Mouse (Mus musculus): ENCODE measurements around the gene Plekha6.
"Not testable (repeated sequence)": the region's sequence is repeated elsewhere in the genome, so short reads cannot be mapped to it uniquely, and the experiment has no call there.

The Plekha6 gene

DNA sequence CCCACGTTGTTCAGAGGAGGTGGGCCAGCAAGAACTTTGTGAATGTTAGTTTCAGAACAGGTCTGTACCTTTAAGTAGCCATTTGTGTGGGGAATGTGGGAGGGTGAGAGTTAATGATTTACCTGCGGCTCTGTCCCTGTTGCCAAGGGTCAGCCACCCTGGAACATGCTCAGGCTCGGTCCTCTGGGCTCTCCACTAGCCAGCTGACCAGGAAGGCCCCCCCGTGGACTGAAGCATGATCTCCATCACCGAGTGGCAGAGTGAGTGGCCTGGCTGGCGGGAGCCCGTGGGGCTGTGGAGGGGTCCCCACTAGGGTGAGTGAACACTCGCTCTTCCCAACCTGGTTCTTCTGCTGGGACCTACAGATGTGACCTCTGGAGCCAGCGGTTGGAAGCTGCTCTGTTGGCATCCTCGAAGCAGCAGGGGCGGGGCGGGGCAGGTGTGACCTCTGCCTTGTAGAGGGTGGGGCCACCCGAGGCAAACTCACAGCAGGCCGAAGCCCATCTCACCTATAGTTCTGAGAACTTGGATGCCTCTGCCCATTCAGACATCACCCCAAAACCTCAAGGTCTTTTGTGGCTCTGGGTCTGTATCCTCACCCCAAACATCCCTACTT is 145.8 kb downstream of the Plekha6 start, which contains the start of gene Golt1a:
TSS of gene Golt1a (plus strand) at position 149 of the 616 bp plus-strand sequence.
- DNase-seq (ENCODE audit: extremely low read depth, insufficient read length, low spot score), result no peak

DNA sequence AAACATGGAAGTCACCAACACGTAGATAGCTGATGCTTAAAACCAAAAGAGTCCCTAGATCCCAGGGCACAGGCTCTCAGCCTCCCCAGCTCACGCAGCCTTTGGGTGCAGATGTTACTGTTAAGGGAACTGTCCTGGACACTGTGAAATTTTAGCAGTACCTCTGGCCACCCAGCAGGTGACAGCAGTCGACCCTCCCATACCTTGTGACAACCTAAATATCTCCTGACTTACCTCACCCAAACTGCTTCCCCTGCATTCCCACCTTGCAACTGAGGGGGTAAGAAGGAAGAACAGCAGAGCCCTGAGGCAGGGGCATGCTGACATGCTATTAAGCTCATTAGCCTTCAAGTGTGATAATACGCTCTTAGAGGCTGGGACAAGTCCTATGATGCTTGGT is 147.2 kb downstream of the Plekha6 start:
- no peak for DNase-seq (ENCODE audit: extremely low read depth, insufficient read length, low spot score)

DNA sequence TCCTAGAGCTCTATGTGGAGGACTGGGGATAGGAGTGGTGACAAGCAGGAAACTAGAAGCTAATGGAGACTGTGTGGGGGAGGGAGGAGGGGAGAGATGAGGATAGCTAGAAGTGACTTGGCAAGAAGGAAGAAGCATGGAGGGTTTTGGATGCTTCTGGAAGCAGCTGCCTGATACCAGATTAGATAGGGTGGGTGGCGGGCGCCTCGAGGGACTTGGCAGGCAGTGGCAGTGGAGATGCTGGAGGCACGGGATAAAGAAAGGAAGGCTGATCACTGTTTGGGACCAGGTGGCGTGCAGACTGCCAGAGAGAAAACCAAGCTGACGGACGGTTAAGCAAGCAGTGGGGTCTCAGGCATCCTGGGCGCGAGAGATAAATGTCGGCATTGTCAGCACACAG is 147.9 kb downstream of the Plekha6 start:
- DNase-seq (ENCODE audit: extremely low read depth, insufficient read length, low spot score), result no peak

DNA sequence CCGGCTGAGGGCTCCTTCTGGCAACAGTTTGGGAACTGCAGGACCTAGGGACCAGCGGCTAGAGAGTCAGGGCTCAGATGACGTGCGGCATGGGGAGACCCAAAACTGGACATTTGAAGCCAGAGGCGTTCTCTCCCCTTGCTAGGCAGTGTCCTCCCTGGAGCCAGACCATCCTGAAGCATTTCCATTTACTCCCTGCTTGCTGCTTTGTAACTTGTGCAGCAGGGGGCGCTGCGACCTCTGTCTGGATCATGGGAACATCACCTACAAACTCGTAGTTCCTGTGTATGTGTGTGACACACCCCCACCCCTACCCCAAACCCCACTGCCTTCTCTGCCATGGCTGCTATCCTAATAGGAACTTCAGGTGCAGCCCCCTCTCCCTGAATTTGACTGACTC is 150.4 kb downstream of the Plekha6 start:
- DNase-seq (ENCODE audit: extremely low read depth, insufficient read length, low spot score), result no peak

DNA sequence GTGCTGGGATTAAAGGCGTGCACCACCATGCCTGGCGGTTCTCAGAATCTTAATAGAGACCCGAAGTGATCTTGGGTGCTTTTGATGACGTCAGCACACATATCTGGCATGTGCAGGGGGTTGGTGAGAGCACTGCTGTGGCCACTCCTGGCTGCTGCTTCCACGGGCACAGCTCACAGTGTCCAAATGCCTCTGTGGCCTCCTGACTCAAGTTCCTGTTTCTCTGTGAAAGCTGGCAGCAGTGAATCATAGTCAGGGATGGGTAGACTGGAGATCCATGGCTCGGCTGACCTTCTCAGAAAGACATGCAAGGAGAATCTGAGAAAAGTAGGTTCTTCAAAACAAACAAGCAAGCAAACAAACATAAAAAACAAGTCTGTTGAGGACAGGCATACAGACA is 151.8 kb downstream of the Plekha6 start:
- DNase-seq (ENCODE audit: extremely low read depth, insufficient read length, low spot score), result no peak

DNA sequence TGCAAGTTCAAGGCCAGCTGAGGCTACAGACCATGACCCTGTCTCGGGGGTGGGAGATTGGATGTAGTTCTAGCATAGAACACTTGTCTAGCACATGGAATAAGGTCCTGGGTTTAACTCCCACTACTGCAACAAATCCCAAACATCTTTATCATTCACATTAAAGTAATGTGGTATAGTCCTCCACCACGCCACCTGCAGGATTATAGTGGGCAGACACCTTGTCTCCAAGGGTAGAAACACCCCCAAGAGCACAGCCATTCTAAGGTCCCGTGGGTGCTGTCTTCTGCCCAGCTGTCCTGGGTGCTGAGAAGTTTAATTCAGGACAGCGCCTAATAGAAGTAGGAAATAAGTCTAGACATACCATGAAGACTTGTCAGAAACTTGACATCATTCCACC is 152.6 kb downstream of the Plekha6 start:
- DNase-seq (ENCODE audit: extremely low read depth, insufficient read length, low spot score), result no peak

DNA sequence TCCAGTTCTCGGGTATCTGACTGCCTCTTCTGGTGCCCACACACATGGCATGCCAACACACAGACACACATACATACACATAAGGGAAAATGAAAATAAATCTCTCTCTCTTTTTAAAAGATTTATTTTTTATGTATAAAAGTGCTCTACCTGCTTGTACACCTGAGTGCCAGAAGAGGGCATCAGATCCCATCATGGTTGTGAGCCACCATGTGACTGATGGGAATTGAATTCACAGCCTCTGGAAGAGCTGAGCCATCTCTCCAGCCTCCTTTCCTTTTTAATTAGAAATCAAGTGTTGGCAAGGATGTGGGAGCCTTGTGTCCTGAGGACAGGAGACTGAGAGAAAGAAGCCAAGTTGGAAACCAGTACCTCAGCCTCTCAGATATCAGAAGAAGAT is 153.1 kb downstream of the Plekha6 start:
- DNase-seq (ENCODE audit: extremely low read depth, insufficient read length, low spot score), result no peak

DNA sequence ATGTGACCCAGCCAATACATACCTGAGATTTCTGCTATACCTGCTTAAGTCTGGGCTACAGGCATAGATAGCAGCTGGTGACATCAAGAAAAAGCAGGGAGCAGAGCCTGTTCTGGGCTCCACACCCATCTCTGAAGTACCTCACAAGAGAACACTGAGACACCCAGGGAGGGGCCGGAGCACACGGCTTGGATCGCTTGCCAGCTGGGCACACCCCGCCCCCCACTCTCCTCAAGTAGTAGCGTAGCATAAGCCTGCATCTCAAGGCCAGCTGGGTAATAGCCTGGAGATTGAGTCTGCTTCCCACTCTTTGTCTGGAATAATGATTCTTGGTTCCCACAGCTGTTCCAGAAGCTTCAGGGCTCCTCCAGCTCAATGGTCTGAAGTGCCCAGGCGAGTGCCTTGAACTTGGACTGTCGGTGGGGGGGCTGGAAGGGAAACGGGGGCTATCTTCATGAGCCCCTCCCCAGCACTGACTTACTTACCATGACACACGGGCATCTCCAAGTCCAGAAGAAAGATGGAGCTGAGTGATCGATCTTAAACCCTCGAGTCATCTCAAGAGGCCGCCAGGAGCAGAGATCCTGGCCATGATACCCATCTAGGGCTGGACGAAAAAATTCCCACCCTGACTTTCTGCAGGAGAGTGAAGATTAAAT is 157.4 kb downstream of the Plekha6 start, which contains the start of gene Kiss1:
TSS of gene Kiss1 (plus strand) at position 609 of the 659 bp plus-strand sequence.
- no peak for DNase-seq (ENCODE audit: extremely low read depth, insufficient read length, low spot score)

DNA sequence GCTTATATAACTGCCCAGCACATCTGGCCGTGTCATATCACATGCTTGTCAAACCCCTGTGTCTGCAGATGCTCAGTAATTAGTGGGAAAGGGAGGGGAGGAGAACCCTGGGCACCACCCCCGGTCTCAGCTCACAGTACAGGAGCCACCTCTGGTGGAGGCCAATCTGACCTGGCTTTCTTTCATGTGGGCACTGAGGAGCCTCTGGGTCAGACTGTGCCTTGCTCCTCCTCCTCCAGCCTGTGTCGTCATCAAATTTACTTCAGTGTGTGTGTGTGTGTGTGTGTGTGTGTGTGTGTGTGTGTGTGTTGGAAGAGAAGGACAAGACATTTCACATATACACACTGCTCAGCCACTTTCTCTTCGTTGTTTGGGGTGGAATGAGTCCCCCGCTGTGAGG is 159.3 kb downstream of the Plekha6 start:
- DNase-seq (ENCODE audit: extremely low read depth, insufficient read length, low spot score), result no peak

DNA sequence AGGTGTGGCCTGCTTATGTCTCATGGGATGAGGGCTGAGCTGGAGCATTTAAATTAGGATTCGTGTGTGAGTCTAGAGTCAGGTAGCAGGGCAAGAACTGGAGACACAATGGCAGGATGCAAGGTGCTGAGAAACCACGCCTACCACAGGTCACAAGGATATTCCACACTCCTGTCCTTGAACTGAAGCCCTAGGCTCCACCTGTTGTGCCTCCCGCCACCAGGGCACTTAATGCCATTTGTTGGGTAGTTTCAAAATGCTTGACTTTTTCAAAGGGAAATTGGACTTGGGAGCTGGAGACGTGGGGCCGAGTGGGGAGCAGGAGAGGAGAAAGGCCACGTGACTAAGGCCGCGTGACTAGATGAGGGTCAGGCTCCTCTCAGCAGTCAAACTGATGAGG is 161.9 kb downstream of the Plekha6 start:
- no peak for DNase-seq (ENCODE audit: extremely low read depth, insufficient read length, low spot score)

DNA sequence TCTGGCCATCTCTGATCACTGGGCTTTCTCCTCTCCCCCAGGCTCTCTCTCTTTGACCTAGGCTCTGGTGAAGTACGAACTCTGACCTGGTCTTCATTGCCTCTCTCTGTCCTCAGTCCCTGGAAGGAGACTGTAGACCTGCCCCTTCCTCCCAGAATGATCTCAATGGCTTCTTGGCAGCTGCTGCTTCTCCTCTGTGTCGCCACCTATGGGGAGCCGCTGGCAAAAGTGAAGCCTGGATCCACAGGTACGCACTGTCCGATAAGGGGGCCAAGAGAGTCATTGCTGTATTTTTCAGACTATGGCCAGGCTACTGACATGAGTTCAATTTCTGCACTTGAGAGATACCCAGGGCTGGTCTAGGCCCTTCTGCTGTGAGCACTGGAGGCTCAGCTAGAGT is 163.1 kb downstream of the Plekha6 start:
- no peak for DNase-seq (ENCODE audit: extremely low read depth, insufficient read length, low spot score)

DNA sequence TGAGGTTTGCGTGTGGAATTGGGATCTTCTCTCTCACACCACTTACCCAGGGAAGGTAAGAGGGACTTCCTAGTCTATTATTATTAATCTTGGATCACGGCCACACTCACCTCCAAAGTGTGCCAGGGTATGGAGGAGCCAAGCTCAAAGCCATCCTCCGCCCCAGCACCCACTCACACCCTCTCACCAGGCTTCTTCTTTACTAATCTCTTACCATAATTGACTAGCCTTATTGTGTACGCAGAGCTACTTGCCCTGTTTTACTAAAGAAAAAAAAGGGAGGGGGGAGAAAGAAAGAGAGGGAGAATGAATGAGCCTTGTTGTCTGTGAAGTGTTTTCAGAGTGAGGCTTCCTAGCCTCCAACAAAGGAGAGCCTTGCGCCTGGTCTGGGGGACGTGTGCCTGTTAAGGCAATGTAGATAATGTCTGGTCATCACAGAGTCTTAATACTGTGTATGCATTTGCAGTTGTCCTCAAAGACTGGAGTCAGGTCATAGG is 164.3 kb downstream of the Plekha6 start:
- DNase-seq (ENCODE audit: extremely low read depth, insufficient read length, low spot score), result no peak

DNA sequence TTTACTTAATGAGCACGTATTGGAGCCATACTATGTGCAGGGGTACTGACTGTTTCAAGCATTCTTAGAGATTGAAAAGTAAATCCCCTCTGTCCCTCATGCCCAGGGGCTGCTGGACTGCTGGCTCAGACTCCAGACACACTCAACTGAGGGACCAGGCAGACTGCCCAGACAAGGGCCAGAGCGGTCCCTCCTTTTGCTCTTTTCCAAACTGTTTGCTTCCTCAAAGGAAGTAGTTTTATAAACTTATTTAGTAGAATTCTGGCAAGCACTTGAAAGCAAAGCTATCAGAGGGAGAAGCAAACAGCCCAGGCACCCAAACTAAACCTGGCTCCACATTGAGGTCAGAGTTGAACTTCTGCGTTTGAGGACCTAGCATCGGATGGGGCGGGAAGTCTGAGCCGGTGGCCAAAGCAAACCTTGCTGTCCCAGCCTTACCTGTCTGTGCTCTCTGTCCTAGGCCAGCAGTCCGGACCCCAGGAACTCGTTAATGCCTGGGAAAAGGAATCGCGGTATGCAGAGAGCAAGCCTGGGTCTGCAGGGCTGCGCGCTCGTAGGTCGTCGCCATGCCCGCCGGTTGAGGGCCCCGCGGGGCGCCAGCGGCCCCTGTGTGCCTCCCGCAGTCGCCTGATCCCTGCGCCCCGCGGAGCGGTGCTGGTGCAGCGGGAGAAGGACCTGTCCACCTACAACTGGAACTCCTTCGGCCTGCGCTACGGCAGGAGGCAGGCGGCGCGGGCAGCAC is 165.1 kb downstream of the Plekha6 start:
- DNase-seq (ENCODE audit: extremely low read depth, insufficient read length, low spot score), result no peak

DNA sequence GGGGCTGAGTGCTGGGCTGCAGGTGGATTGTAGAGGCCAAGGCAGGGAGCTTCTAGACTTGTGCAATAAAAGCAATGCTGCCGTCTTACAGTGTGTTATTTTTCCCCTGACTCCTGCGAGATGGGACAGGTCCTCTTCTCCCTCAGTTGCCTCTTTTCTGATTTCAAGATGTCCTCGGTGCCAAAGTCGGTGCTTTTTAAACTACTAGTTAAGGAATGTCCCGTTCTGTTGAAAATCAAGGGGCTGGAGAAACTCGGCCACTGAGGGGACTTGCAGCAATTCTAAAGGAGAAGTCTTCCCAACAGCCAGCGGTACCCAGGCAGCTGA is 165.6 kb downstream of the Plekha6 start:
- no peak for DNase-seq (ENCODE audit: extremely low read depth, insufficient read length, low spot score)

DNA sequence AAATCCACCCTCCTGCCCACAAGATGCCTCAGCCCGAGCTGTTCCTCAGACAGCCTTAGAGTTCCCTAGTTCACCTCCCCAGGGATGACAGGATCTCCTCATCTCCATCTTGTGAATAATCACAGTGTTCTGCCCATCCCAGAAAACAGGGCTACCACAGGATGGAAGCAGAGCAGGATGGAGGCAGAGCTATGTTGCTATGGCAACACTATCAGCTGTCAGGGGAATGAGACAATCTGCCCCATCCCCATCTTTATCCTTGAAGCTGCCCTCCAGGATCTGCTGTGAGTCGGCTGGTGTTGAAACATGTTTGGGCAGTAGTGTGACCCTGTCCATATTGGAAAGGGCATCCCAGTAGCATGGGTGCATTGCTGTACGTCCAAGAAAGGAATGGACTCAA is 167.1 kb downstream of the Plekha6 start:
- DNase-seq (ENCODE audit: extremely low read depth, insufficient read length, low spot score), result no peak

DNA sequence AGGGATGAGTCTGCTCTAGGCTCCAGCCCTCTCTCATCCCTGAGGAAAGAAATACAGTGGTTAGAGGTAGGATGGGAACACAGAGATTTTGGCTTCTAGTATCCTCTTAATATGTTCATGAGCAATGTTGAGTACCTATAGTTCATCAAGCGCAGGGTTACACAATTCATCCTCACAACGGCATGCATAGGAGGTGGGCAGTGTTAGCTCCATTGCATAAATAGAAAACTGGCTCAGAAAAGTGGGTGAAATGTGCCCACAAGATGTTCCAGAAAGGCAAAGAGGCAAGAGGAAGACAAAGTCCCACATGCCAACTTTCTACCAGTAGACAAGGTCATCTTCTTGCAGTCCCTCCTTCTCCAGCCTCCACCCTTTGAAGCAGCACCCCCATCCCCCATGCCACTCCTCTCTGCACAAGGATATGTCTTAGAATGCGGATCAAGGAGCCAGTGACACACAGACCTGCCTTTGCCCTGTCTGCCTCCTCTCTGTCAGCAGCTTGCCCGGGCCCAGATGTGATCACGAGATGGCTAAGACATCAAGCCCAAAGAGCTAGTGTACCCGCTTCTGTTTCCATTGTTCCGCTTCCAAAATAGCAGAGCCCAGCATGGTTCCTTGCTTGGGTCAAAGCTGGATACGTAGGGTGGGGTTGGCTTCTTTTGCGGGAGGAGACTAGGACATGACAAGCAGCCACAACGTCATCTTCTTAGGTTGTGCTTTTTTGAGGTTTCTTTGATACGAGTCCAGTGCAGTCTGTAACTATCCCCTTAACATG is 168.8 kb downstream of the Plekha6 start:
- DNase-seq (ENCODE audit: extremely low read depth, insufficient read length, low spot score), result no peak

DNA sequence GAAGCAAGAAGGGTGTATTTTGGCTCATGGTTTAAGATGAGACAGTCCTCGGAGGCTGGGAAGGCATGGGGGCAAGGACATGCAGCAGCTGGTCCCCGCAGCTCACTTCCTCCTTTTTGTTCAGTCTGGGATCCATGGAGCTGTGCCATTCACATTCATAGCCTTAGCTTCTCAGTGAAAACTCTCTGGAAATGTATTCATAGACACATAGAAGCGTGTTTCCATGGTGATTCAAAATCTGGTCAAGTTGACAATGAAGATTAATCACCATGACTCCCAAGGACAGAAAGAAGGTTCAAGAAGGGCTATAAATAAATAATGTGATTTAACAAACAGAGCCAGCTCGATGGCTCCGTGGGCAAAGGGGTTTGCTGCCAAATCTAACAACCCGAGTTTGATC is 169.9 kb downstream of the Plekha6 start:
- no peak for DNase-seq (ENCODE audit: extremely low read depth, insufficient read length, low spot score)

DNA sequence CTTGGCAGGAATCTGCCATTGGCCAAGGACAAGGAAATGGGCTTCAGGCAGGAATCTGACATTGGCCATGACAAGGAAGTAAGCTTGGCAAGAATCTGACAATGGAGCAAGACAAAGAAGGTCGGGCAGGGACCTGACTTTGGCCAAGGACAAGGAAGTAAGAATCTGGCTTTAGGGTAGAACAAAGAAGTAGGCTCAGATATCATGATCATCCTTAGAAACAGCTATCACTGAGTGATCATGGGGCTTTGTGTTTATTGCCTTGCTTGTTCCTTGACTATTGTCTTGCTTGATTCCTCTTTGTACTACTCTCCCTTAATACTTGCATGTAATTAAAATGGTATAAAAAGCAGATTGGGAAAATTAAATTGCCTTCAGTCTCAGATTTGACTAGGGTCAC is 176.4 kb downstream of the Plekha6 start:
- DNase-seq (ENCODE audit: extremely low read depth, insufficient read length, low spot score), result not testable (repeated sequence)

DNA sequence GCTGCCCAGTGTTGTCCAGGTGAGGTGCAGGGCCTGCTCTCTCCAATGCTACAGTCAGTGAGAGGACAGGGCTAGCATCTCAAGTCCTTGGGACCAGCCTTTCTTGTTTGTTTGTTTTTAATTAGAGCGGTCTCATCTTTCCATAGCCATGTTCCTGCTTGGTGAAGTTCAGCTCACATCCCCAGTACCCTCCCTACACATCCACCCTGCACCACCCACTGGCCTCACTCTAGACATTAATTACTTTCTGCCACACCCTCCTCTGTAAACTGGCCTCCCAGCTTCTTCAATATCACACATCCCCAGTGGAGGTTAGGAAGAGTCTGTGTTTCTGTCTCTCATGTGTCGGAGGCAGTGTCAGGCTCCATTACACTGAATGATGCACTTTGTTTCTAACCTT is 180.3 kb downstream of the Plekha6 start:
- no peak for DNase-seq (ENCODE audit: extremely low read depth, insufficient read length, low spot score)

DNA sequence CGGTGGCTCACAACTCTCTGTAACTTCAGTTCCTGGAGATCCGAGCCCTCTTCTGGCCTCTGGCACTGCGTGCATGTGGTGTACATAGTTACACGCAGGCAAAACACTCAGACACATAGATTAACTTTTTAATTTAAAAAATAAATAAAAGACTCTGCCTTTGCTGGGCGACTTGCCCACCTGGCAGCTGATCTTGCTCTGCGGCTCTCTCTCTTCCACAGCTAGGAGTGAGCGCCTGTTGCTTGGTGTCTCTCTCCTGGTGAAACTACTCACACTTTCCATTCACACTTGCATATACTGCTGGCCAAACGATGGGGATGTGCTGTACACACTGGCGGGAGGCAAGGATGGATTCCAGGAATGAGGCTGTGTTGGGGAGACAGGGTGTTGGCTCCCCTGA is 182.5 kb downstream of the Plekha6 start:
- DNase-seq (ENCODE audit: extremely low read depth, insufficient read length, low spot score), result no peak

DNA sequence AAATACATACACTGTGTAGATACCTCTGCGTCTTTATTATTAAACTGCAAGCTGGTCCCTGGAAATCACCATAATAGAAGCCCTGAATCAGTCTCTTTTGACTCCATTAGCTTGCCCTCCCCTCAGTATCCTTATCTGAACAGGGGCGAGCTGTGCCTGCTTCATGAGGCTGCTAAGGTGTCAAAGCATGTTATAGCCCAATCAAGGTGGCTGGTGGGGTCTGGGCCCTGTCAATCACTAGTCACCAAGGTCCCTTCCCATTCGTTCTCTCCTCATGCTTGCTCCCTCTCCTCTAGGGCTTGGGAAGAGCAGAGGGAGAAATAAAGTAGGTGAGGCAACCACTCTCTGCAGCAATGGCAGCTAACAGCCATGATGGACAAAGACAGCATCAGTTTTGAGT is 183.2 kb downstream of the Plekha6 start:
- no peak for DNase-seq (ENCODE audit: extremely low read depth, insufficient read length, low spot score)

Measured in 3134 (cell line).